Mouse (Mus musculus) hindbrain, embryonic 15.5 days (tissue): ENCODE measurements at regions not wholly inside any gene's neighbourhood (a gene's known extent, or its start where the extent isn't known, plus 50 kb on each side); places are given as distances from the start of the nearest gene placed in this dataset.

ENCODE experiments used
- ATAC-seq: fragments of 200-750 bp; cut with Nextera tagmentation; 2 replicates; pipeline ENCODE4 v1.8.0; 2017; ENCODE audit warnings: low read depth, moderate number of reproducible peaks, moderate TSS enrichment; ENCODE audit not compliant: low FRiP score
- H3K27ac ChIP-seq: fragments of 300-500 bp; sonication (generic); replicated peaks from 2 replicates; pipeline ENCODE4 v1.5.1; 2015; ENCODE audit warnings: mild to moderate bottlenecking, inconsistent platforms
- H3K27me3 ChIP-seq: fragments of 300-500 bp; sonication (generic); 2 replicates; pipeline ENCODE4 v1.6.1; 2015; ENCODE audit warnings: control low read depth, inconsistent platforms
- H3K36me3 ChIP-seq: fragments of 300-500 bp; sonication (generic); 2 replicates; pipeline ENCODE4 v1.6.1; 2015; ENCODE audit warnings: control low read depth, inconsistent platforms
- H3K4me1 ChIP-seq: fragments of 300-500 bp; sonication (generic); replicated peaks from 2 replicates; pipeline ENCODE4 v1.6.1; 2015; ENCODE audit warnings: control low read depth, inconsistent platforms
- H3K4me2 ChIP-seq: fragments of 300-500 bp; sonication (generic); 2 replicates; pipeline ENCODE4 v1.6.1; 2015; ENCODE audit warnings: moderate library complexity, mild to moderate bottlenecking, inconsistent platforms
- H3K4me3 ChIP-seq: fragments of 300-500 bp; sonication (generic); 2 replicates; pipeline ENCODE4 v1.5.1; 2015; ENCODE audit warnings: mild to moderate bottlenecking, inconsistent platforms
- H3K9ac ChIP-seq: fragments of 300-500 bp; sonication (generic); 2 replicates; pipeline ENCODE4 v1.6.1; 2015; ENCODE audit warnings: inconsistent platforms
- H3K9me3 ChIP-seq: fragments of 300-500 bp; sonication (generic); 2 replicates; pipeline ENCODE4 v1.6.1; 2016; ENCODE audit warnings: control low read depth, inconsistent platforms
- WGBS: fragments of 180-500 bp; shearing (Covaris S2); methylation state at CpG from one replicate; pipeline ENCODE4 v1.1.7; 2015; 5-methylcytosine and 5-hydroxymethylcytosine counted together

DNA sequence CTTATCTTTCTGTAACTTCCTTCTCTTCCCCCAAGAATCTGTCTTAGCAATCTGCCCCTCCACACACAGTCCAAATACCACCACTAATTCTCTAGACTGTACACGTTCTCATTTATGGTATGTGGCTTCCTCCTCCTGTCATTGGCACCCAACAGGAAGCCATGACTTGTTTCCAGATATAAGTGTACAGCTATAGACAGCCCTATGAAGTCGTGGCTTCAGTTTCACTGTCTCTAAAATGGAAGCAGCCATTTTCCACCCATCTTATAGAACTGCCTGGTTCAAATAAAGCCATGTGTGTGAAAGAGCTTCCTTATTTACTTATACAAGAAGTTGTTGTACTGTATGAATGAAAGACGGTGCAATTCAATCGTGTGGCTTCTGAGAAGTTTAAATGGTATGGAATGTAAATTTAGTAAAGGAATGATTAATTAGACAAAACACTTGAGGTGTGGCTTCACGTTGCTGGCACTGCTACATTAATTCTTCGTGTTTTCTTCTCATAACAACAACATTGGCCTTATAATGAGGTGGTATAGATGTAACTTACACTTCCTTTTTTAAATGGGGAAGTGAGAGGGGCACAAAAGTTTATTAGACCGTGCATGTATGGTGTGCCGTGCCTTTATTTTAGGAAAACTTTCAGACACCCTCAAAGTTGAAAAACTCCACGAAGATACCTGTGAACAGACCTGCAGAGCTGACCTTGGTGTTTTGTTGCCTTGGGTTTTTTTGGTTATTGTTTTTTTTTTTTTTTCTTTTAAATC lies 299.7 kb downstream of the Foxo1 start:
- no peak for ATAC-seq
- H3K9me3 ChIP-seq: no peaks in the 10 kb centered on the region
- no peak overlapping the region for H3K4me2 ChIP-seq
- H3K4me3 ChIP-seq: no peak overlapping the region
- no peak overlapping the region for H3K27ac ChIP-seq
- WGBS: 81% methylated on average over 9 of the region's 9 CpGs
- H3K36me3 ChIP-seq: no peaks in the 10 kb centered on the region
- 0 out of 2 replicates have a peak, but pooled peaks cover 3% of the 10 kb centered on the region for H3K27me3 ChIP-seq
- no peaks in the 10 kb centered on the region for H3K4me1 ChIP-seq
- no peak overlapping the region for H3K9ac ChIP-seq

DNA sequence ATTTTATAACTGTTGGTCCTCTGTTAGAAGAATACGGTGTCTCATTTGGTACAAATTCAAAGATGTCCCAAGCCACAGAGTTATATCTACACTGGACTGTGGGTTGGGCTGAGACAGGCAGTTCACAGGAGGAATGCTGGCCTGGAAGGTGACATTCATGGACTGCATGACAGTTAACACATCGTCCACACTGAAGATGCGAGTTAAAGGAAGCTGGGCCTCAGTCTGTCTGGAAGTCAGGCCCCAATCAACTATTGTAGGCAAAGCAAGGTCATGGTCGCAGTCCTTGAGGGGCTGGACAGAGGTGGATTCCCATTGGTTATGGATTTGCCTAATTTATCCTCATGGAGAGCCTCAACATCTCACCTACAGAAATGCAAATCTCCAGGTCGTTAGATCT lies 295.5 kb downstream of the Foxo1 start:
- H3K9ac ChIP-seq: no peak overlapping the region
- WGBS: 75% methylated on average over 5 of the region's 5 CpGs

DNA sequence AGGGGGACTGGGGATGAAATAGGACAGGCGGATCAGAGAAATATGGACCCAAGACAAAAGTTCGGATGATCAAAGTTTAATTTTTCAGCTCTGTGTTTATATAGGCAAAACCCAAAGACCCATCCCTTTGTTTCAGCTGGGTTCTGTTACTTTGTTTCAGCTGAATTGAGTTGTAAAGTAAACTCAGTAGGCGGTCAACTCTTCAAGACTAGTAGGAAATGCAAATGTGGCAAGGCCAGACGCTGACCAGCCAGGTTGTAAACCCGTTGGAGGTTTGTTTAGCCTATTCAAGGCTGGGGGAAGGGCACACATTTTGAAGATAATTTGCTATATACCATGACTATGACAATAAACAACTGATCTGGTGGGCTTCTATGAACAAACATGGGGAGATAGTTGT lies 294.7 kb downstream of the Foxo1 start:
- H3K36me3 ChIP-seq: no peaks in the 10 kb centered on the region
- 40% methylated on average over 5 of the region's 5 CpGs for WGBS
- no peak for ATAC-seq

More for the DNA sequence above, 295.5 kb downstream of the Foxo1 start:
- Histone ChIP-seq H3K27me3 (0 out of 2 replicates have a peak, but pooled peaks cover 3% of the 10 kb centered on the region), H3K4me1 (peaks cover 12% of the 10 kb centered on the region), H3K4me2 (no peak overlapping the region), H3K9me3 (no peaks in the 10 kb centered on the region), H3K27ac (no peak overlapping the region), H3K36me3 (no peaks in the 10 kb centered on the region), H3K4me3 (no peak overlapping the region)
- no peak for ATAC-seq

DNA sequence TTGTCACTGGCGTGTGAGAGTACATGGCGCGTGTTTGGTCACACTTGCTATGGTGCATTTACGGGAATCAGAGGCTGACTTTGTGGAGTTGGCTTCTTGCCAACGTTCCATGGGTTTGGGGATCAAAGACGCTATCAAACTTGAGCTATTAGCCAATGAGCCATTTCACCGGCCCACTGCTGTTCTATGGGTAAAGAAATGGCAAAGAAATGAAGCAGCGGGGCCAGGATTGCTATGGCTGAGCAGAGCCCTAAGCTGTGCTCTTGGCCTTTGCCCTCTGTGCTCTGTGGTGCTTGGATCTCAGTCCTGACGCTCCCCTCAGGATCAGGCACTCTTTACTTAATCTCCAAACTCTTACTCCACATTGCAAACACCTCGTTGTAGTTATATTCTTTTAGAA lies 291.3 kb downstream of the Foxo1 start:
- no peak for ATAC-seq
- no peak overlapping the region for H3K4me2 ChIP-seq

More for the DNA sequence above, 294.7 kb downstream of the Foxo1 start:
- 0 out of 2 replicates have a peak, but pooled peaks cover 3% of the 10 kb centered on the region for H3K27me3 ChIP-seq
- H3K9me3 ChIP-seq: no peaks in the 10 kb centered on the region
- no peak overlapping the region for H3K27ac ChIP-seq
- H3K4me2 ChIP-seq: no peak overlapping the region
- H3K4me1 ChIP-seq: peaks cover 13% of the 10 kb centered on the region
- no peak overlapping the region for H3K4me3 ChIP-seq
- no peak overlapping the region for H3K9ac ChIP-seq

DNA sequence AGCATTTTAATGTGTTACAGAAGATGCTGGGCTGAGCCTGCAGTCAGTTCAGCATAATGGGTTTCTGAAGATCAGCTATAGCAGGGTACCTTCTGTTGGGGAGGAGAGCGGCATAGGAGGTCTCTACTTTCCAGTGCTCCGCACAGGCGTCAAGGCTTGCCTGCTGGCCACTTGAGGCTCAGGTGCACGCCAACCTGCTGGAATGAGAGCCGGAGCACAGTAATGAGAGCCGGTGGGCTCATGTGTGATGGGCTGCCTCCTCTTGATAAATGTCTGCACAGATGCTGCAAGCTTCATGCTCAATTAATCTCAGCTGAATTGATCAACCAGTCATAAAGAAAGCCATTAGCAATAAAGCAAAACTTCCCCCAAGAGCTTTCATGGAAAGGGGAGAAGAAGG lies 290.6 kb downstream of the Foxo1 start:
- Histone ChIP-seq H3K27me3 (no peaks in the 10 kb centered on the region), H3K4me2 (peak overlapping the region; percentile 29), H3K9me3 (no peaks in the 10 kb centered on the region), H3K4me1 (peaks cover 13% of the 10 kb centered on the region), H3K4me3 (no peak overlapping the region), H3K9ac (no peak overlapping the region), H3K27ac (no peak overlapping the region), H3K36me3 (no peaks in the 10 kb centered on the region)
- ATAC-seq: peak; percentile 77; the same call in 1 of the 2 replicates
- WGBS: 33% methylated on average over 6 of the region's 6 CpGs

More for the DNA sequence above, 291.3 kb downstream of the Foxo1 start:
- Histone ChIP-seq H3K4me3 (no peak overlapping the region), H3K9me3 (no peaks in the 10 kb centered on the region), H3K9ac (no peak overlapping the region), H3K36me3 (no peaks in the 10 kb centered on the region), H3K27me3 (no peaks in the 10 kb centered on the region), H3K4me1 (peaks cover 13% of the 10 kb centered on the region), H3K27ac (no peak overlapping the region)
- 49% methylated on average over 10 of the region's 10 CpGs for WGBS

DNA sequence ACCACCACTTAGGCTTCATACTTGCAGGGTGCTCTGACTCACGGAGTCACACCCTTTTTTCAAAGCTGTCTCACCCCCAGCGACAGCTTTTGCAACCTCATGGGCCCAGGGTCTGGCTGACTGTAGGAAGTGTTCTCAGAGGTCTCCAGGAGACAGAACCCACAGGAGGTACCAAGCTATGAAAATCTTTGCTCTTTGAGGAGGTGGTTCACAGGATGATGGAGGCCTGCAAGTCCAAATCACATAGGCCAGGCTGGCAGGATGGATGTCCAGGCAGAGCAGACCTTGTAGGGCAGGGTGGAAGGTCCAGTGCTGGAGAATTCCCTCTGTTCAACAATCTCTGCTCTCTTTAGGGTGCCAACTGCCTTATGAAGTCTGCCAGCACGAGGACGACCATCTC lies 289.2 kb downstream of the Foxo1 start:
- peaks cover 13% of the 10 kb centered on the region for H3K4me1 ChIP-seq
- no peak for ATAC-seq
- 83% methylated on average over 4 of the region's 4 CpGs for WGBS
- no peaks in the 10 kb centered on the region for H3K36me3 ChIP-seq
- H3K27me3 ChIP-seq: no peaks in the 10 kb centered on the region
- H3K27ac ChIP-seq: no peak overlapping the region
- H3K4me3 ChIP-seq: no peak overlapping the region
- H3K9me3 ChIP-seq: no peaks in the 10 kb centered on the region
- H3K4me2 ChIP-seq: no peak overlapping the region
- no peak overlapping the region for H3K9ac ChIP-seq

DNA sequence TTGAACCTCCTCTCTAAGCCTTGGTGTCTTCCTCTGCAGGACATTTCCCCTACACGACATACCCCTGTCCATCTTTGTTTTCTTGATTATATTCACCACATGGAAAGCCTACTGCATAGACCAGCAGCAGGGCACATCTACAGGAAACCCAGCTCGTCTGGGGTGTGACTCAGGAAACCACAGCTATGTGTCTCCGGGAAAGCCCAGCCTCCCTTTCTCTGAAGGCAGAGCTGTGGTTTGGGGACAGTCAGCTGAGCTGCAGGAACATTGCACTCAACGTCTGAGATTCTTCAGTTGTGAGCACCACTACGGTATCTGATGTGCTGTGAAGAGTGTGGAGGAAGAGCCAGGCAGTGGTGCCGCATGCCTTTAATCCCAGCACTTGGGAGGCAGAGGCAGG lies 286.9 kb downstream of the Foxo1 start:
- ATAC-seq: no peak
- Histone ChIP-seq H3K9ac (no peak overlapping the region), H3K27ac (no peak overlapping the region), H3K27me3 (no peaks in the 10 kb centered on the region), H3K4me1 (peaks cover 13% of the 10 kb centered on the region), H3K9me3 (no peaks in the 10 kb centered on the region), H3K4me2 (no peak overlapping the region), H3K36me3 (no peaks in the 10 kb centered on the region), H3K4me3 (no peak overlapping the region)
- 80% methylated on average over 6 of the region's 6 CpGs for WGBS

DNA sequence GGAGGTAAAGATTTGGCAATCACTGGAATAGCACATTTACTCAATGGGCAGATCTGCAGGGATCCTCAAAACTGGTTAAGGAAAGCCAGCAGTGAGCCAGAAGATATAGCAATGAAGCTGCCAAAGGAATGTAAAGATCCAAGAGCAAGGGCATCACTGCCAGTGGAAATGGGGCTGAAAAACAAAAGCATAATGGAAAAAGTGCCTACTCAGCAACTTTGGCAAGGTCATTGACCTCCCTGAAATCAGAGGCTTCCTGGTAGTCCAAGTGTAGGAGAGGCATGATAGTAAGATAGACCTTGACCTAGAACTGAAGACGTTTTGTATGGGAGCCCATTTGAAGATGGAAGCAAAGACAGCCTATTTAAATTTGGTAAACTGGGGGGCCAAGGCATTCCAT lies 286.4 kb downstream of the Foxo1 start:
- no peaks in the 10 kb centered on the region for H3K36me3 ChIP-seq
- no peaks in the 10 kb centered on the region for H3K27me3 ChIP-seq
- no peak overlapping the region for H3K4me3 ChIP-seq
- no peak overlapping the region for H3K4me2 ChIP-seq
- 85% methylated on average over 1 of the region's 1 CpGs for WGBS
- peaks cover 9% of the 10 kb centered on the region for H3K4me1 ChIP-seq
- no peak overlapping the region for H3K27ac ChIP-seq
- no peak for ATAC-seq
- no peaks in the 10 kb centered on the region for H3K9me3 ChIP-seq
- no peak overlapping the region for H3K9ac ChIP-seq

DNA sequence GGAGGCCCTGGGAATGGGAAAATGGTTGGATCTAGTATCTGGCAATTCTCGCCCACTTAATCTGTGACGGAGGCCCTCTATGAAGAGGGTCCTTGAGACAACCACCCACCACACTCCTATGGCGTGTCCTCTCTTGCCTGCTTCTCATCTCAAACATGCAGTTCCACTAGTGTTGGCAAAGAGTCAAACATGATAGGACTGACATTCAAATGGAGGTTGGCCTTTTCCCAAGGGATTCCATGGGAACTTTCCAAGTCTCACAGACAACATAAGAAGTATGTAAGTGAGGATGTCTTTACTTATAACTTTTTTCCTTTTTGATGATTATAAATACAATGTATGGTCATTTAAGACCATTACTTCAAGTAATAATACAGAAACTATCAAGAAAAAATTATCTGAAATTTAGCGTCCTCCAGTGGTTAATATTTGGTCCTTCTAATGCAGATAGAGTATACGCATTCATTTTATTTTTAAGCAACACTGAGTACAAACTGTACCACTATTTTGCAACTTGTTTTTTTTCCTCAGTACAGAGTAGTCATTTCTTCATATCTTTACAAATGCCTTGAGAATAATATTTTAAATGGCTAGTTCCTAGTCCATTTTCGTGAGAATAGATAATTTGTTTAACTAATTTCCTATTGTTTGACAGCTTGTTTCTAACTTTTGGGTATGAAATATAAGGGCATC lies 280.2 kb downstream of the Foxo1 start:
- Histone ChIP-seq H3K4me1 (no peaks in the 10 kb centered on the region), H3K9me3 (no peaks in the 10 kb centered on the region), H3K36me3 (no peaks in the 10 kb centered on the region), H3K4me2 (no peak overlapping the region), H3K27me3 (0 out of 2 replicates have a peak, but pooled peaks cover 4% of the 10 kb centered on the region), H3K4me3 (no peak overlapping the region), H3K27ac (no peak overlapping the region), H3K9ac (no peak overlapping the region)
- ATAC-seq: no peak
- 87% methylated on average over 6 of the region's 6 CpGs for WGBS

DNA sequence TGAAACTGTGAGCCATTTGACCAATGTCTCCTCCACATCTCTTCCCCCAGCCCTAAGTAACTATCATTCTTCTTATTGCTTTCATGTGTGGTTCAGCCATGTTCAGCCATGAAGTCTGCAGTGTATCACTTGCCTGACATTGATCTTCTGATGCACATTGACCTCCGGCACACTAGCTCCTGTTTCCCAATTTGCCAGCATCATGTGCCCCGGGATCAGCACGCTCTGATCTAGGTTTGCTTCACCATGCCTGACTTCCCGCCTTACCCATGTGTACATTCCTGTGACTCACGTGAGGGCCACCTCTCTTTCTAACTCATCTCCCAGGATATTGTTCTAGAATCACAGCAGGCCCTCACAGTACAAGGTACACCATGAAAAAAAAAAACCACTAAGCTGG lies 277.9 kb downstream of the Foxo1 start:
- H3K9ac ChIP-seq: no peak overlapping the region
- H3K4me1 ChIP-seq: 0 out of 2 replicates have a peak, but pooled peaks cover 1% of the 10 kb centered on the region
- no peak for ATAC-seq
- H3K36me3 ChIP-seq: no peaks in the 10 kb centered on the region
- H3K4me3 ChIP-seq: no peak overlapping the region
- WGBS: 88% methylated on average over 5 of the region's 5 CpGs
- H3K9me3 ChIP-seq: no peaks in the 10 kb centered on the region
- H3K27ac ChIP-seq: no peak overlapping the region
- H3K4me2 ChIP-seq: no peak overlapping the region
- 0 out of 2 replicates have a peak, but pooled peaks cover 4% of the 10 kb centered on the region for H3K27me3 ChIP-seq

DNA sequence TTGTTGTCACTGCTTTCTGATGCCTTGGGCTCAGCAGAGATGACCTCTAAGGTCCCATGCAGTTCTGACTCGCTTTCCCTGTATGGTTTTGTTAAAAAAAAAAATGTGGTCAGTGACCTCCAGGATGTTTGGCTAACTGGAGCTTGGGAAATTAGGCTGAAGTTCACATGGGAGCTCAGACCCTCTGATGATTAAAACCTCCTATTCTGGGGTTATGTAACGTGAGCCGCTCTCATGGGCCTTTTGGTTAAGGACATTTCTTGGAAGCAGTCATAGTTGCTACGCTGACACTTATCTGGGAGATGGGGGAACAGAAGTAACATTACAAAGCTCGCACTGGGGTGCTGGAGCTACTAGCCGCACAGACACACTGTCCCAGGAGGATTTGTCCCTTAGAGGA lies 274.9 kb downstream of the Foxo1 start:
- Histone ChIP-seq H3K9ac (no peak overlapping the region), H3K27me3 (0 out of 2 replicates have a peak, but pooled peaks cover 4% of the 10 kb centered on the region), H3K4me3 (no peak overlapping the region), H3K27ac (no peak overlapping the region), H3K4me1 (0 out of 2 replicates have a peak, but pooled peaks cover 5% of the 10 kb centered on the region), H3K9me3 (no peaks in the 10 kb centered on the region), H3K4me2 (no peak overlapping the region), H3K36me3 (no peaks in the 10 kb centered on the region)
- no peak for ATAC-seq
- 81% methylated on average over 6 of the region's 6 CpGs for WGBS

DNA sequence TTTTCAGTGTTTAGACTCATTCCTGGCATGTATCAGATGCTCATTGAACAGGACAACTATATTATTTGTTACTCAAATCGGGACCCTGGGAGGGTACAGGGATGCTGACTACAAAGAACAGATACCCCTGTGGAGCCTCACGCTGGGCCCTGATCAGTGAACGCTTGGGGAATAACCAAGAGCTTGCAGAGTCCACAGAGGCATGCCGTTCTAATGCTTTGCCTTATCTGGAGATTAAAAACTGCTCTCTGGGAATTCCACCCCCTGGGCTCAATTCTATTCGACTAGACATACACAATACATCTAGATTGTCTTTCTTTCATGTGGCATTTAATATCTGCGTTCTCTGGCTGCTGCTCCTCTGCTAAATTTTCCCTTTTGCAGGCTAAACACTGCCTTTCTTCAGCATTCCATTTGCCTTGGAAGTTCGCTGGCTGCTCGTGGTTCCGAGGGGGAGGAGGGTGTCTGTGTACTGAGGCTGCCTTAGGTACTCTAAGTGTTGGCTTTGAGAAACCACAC lies 272.8 kb downstream of the Foxo1 start:
- 36% methylated on average over 9 of the region's 9 CpGs for WGBS
- H3K27ac ChIP-seq: no peak overlapping the region
- H3K4me3 ChIP-seq: no peak overlapping the region
- 0 out of 2 replicates have a peak, but pooled peaks cover 5% of the 10 kb centered on the region for H3K4me1 ChIP-seq
- no peak for ATAC-seq
- no peak overlapping the region for H3K9ac ChIP-seq
- 0 out of 2 replicates have a peak, but pooled peaks cover 4% of the 10 kb centered on the region for H3K27me3 ChIP-seq
- H3K36me3 ChIP-seq: no peaks in the 10 kb centered on the region
- H3K4me2 ChIP-seq: no peak overlapping the region
- H3K9me3 ChIP-seq: no peaks in the 10 kb centered on the region
